ENCODE assay signal across 14 mouse cellular contexts in genomic region chr17:56100811-56101210, GRCm38 (mm10). TPM values are rescaled to one million over a fixed set of nuclear protein-coding genes. Genes with fewer than 3 reads are reported as not detected.
"Had no signal": no experiment of that assay in that cellular context is flagged by ENCODE, and none has a peak within 500 bp of the region (broad histone marks: within the 10 kb centered on the region; RNA-seq: fewer than 3 reads in every experiment).

No protein-coding gene starts in this region.

- H3K9ac ChIP-seq: limb, embryonic 15.5 days; liver, embryonic 14.5 days; midbrain, embryonic 12.5 days; neural tube, embryonic 13.5 days; stomach, embryonic 15.5 days had no signal

- ATAC-seq: midbrain, embryonic 16.5 days had no signal

- DNase-seq: kidney, postnatal 25 days; lung, adult 18-20 months; retina, postnatal 1 day; right cerebral cortex, postnatal 4 days; thymus, adult 2 months; thymus, postnatal 25 days had no signal

- H3K27me3 ChIP-seq: limb, embryonic 15.5 days; midbrain, embryonic 12.5 days; neural tube, embryonic 13.5 days; stomach, embryonic 15.5 days had no signal

- H3K4me1 ChIP-seq: limb, embryonic 15.5 days; midbrain, embryonic 12.5 days; neural tube, embryonic 13.5 days; stomach, embryonic 15.5 days had no signal

- H3K4me3 ChIP-seq: left cerebral cortex, adult 2 months; limb, embryonic 15.5 days; midbrain, embryonic 12.5 days; neural tube, embryonic 13.5 days; stomach, embryonic 15.5 days had no signal

- H3K9me3 ChIP-seq: limb, embryonic 15.5 days; midbrain, embryonic 12.5 days; neural tube, embryonic 13.5 days; stomach, embryonic 15.5 days had no signal

- H3K27ac ChIP-seq: left cerebral cortex, adult 2 months; limb, embryonic 15.5 days; liver, embryonic 14.5 days; midbrain, embryonic 12.5 days; neural tube, embryonic 13.5 days; stomach, embryonic 15.5 days had no signal

- H3K4me2 ChIP-seq: limb, embryonic 15.5 days; midbrain, embryonic 12.5 days; neural tube, embryonic 13.5 days; stomach, embryonic 15.5 days had no signal

RNA-seq across cellular contexts. Expression of gene Plin4, which starts 8.8 kb away (rescaled TPM):
- total RNA-seq: megakaryocyte-erythroid progenitor cell, adult 5-6 weeks had no signal

RNA-seq across cellular contexts. Expression of gene Plin5, which starts 16.6 kb away (rescaled TPM):
- total RNA-seq: megakaryocyte-erythroid progenitor cell, adult 5-6 weeks had no signal
